Mouse (Mus musculus) hindbrain, postnatal 0 days (tissue): ENCODE data around the gene Eipr1. TPM values are rescaled to one million over a fixed set of nuclear protein-coding genes. Genes with fewer than 3 reads are reported as not detected.

ENCODE experiments used
- ATAC-seq: fragments of 200-750 bp; cut with Nextera tagmentation; 2 replicates; pipeline ENCODE4 v1.8.0; 2017; ENCODE audit warnings: mild to moderate bottlenecking, moderate TSS enrichment, moderate library complexity
- DNase-seq: peaks from one replicate; pipeline ENCODE4 v3.0.0-alpha.2; 2015; ENCODE audit warnings: low spot score
- H3K27ac ChIP-seq: fragments of 300-500 bp; sonication (generic); 2 replicates; pipeline ENCODE4 v1.5.1; 2014; ENCODE audit warnings: mild to moderate bottlenecking
- H3K27me3 ChIP-seq: fragments of 300-500 bp; sonication (generic); 2 replicates; pipeline ENCODE4 v1.6.1; 2014; ENCODE audit warnings: low read length, mixed read lengths; ENCODE audit not compliant: insufficient read depth
- H3K36me3 ChIP-seq: fragments of 300-500 bp; sonication (generic); 2 replicates; pipeline ENCODE4 v1.6.1; 2014; ENCODE audit warnings: low read length, mixed read lengths; ENCODE audit not compliant: insufficient read depth
- H3K4me1 ChIP-seq: fragments of 300-500 bp; sonication (generic); 2 replicates; pipeline ENCODE4 v1.6.1; 2014; ENCODE audit warnings: antibody characterized with exemption, low read length, mixed read lengths; ENCODE audit not compliant: insufficient read depth
- H3K4me2 ChIP-seq: fragments of 300-500 bp; sonication (generic); 2 replicates; pipeline ENCODE4 v1.6.1; 2014; ENCODE audit warnings: low read depth, mild to moderate bottlenecking, low read length, moderate library complexity, mixed read lengths
- H3K4me3 ChIP-seq: fragments of 300-500 bp; sonication (generic); 2 replicates; pipeline ENCODE4 v1.5.1; 2014; ENCODE audit warnings: low read length
- H3K9ac ChIP-seq: fragments of 300-500 bp; sonication (generic); replicated peaks from 2 replicates; pipeline ENCODE4 v1.6.1; 2014; ENCODE audit warnings: mild to moderate bottlenecking, low read length, moderate library complexity, mixed read lengths
- H3K9me3 ChIP-seq: fragments of 300-500 bp; sonication (generic); 2 replicates; pipeline ENCODE4 v1.6.1; 2016; ENCODE audit warnings: low read length, mixed read lengths
- CTCF ChIP-seq: IDR thresholded peaks from 2 replicates; pipeline ENCODE4 v1.5.1; 2016; ENCODE audit warnings: antibody characterized with exemption, control low read depth, low read depth
- WGBS: fragments of 180-500 bp; shearing (Covaris S2); extraction: QIAGEN DNeasy Blood & Tissue Kit; methylation state at CpG from one replicate; pipeline ENCODE4 v1.1.7; 2014; 5-methylcytosine and 5-hydroxymethylcytosine counted together
- polyA plus RNA-seq: library from polyadenylated mRNA; unstranded; fragments of >200 nt; fragmentation: Nextera tagmentation; extraction: Ambion mirVana; gene quantifications from 2 replicates; pipeline ENCODE4 v1.2.1, GENCODE M21; 2015
- total RNA-seq: library from RNA; depleted of rRNA; stranded (reverse); fragments of >200 nt; gene quantifications from 2 replicates; pipeline ENCODE4 v1.2.3, GENCODE M21; 2014

The Eipr1 gene
- total and polyA plus RNA-seq, 2 experiments from 2014 or later, result 58.4 to 78.0 TPM

DNA sequence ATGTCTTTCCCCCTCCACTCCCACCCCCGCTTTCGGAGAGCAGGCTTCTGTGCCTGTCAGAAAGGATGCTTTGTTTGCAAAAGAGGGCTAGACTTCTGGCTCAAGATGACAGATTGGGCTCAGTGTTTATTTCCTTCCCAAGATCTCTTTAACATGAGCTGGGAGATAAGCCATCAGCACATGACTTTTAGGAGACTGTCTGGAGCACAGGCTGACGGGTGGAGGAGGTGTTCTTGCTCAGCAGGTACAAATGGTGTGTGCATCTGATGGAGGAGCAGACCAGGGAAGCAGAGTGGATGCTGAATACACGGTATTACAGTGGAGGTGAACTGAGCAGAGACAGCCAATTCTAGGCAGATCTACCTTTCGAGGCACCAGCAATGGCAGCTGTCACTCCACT lies 139.9 kb downstream of the Eipr1 start:
- 0 out of 2 replicates have a peak, but pooled peaks cover 5% of the 10 kb centered on the region for H3K4me1 ChIP-seq
- no peak overlapping the region for H3K27ac ChIP-seq
- no peak overlapping the region for H3K9ac ChIP-seq
- H3K36me3 ChIP-seq, result no peaks in the 10 kb centered on the region
- ATAC-seq (no peak), DNase-seq (no peak)
- TF ChIP-seq CTCF, result no peak
- H3K27me3 ChIP-seq, result no peaks in the 10 kb centered on the region
- WGBS, result 43% methylated on average over 5 of the region's 5 CpGs
- no peak overlapping the region for H3K4me3 ChIP-seq
- H3K9me3 ChIP-seq, result no peaks in the 10 kb centered on the region
- no peak overlapping the region for H3K4me2 ChIP-seq

DNA sequence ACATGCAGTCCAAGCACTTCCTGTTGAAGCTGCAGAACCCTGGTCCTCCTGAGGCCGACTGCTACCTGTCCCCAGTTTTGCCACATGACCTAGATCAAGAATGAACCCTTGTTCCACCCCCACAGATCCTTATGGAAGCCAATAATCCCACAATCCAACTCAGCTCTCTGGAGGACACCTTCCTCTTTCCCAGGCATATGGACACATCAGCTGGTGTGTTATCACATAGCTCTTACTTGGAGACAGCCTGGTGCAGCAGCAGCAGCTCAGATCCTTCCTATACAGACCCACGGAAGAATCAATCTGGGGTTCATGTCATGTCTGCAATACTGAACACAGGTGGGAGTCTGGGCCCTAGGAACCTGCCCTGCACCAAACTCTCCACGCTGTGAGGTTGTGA lies 145.0 kb downstream of the Eipr1 start:
- no peak overlapping the region for H3K9ac ChIP-seq
- no peak for DNase-seq
- H3K9me3 ChIP-seq, result no peaks in the 10 kb centered on the region
- ATAC-seq, result no peak
- no peak overlapping the region for H3K27ac ChIP-seq
- H3K4me2 ChIP-seq, result no peak overlapping the region
- no peaks in the 10 kb centered on the region for H3K27me3 ChIP-seq
- H3K4me3 ChIP-seq, result no peak overlapping the region
- no peak for TF ChIP-seq CTCF
- no peaks in the 10 kb centered on the region for H3K36me3 ChIP-seq
- 81% methylated on average over 3 of the region's 3 CpGs for whole genome bisulfite sequencing
- 0 out of 2 replicates have a peak, but pooled peaks cover 2% of the 10 kb centered on the region for H3K4me1 ChIP-seq

DNA sequence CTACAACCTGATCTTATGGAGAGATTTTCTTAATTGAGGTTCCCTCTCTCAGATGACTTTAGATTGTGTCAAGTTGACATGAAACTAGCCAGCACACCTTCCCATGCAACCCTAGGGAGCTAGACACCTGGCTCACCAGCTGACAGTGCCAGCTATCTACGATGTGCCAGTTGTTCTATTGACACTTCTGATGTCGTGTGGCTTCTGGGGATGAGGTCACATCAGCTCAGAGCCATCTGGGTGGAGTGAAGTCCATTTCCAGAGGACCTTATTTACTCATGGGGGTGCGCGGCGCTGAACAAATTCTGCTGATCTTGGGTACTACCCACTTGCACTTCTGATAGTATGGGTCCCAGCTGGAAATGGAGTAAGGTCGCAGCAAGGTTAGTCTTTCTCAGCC lies 146.7 kb downstream of the Eipr1 start:
- H3K4me3 ChIP-seq, result no peak overlapping the region
- H3K36me3 ChIP-seq, result no peaks in the 10 kb centered on the region
- no peak for TF ChIP-seq CTCF
- DNase-seq (no peak), ATAC-seq (no peak)
- H3K27me3 ChIP-seq, result no peaks in the 10 kb centered on the region
- 91% methylated on average over 6 of the region's 6 CpGs for WGBS
- H3K4me2 ChIP-seq, result no peak overlapping the region
- no peak overlapping the region for H3K9ac ChIP-seq
- H3K27ac ChIP-seq, result no peak overlapping the region
- 0 out of 2 replicates have a peak, but pooled peaks cover 2% of the 10 kb centered on the region for H3K4me1 ChIP-seq
- no peaks in the 10 kb centered on the region for H3K9me3 ChIP-seq

DNA sequence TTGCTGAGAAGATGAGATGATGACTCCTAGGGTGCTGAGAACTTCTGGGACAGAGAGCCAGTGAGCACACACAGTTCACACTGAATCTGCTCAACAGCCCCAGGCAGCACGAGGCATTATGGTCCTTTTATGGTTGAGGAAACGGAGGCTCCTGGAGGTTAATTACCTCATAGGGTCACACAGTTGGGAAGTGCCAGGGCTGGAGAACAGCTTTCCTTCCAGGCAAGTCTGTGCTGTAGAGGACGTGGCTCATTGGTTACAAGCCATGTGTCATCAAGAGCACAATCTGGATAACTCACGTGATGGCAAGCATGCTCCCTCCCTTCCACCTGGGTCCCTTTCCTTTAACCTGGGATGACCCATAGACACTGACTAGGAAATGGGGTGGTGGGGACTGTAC lies 148.1 kb downstream of the Eipr1 start:
- Histone ChIP-seq H3K27ac (no peak overlapping the region), H3K9me3 (no peaks in the 10 kb centered on the region), H3K4me3 (no peak overlapping the region), H3K36me3 (no peaks in the 10 kb centered on the region), H3K4me2 (no peak overlapping the region), H3K9ac (no peak overlapping the region), H3K27me3 (no peaks in the 10 kb centered on the region), H3K4me1 (0 out of 2 replicates have a peak, but pooled peaks cover 2% of the 10 kb centered on the region)
- ATAC-seq (0 out of 2 replicates have a peak, but pooled peaks have one; percentile 30), DNase-seq (no peak)
- 50% methylated on average over 4 of the region's 4 CpGs for WGBS
- no peak for TF ChIP-seq CTCF

DNA sequence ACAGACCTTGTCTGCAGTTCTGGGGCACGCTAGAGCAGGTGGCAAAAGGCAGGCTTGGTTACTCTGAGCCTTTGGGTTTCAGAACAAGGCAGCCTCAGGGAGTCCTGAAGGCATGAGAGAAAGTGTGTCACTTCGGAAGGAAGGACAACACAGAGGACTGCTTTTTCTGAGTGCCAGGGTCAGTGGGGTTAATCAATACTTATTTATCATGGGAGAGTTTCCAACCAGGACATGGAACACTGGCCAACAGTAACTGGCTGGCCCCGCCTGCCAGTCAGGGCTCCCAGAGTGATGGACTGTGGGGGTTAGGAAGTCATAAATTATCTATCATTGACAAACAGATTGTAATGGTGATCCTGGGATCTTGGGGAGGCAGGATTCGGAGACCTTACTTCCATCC lies 148.7 kb downstream of the Eipr1 start:
- 83% methylated on average over 4 of the region's 4 CpGs for WGBS

DNA sequence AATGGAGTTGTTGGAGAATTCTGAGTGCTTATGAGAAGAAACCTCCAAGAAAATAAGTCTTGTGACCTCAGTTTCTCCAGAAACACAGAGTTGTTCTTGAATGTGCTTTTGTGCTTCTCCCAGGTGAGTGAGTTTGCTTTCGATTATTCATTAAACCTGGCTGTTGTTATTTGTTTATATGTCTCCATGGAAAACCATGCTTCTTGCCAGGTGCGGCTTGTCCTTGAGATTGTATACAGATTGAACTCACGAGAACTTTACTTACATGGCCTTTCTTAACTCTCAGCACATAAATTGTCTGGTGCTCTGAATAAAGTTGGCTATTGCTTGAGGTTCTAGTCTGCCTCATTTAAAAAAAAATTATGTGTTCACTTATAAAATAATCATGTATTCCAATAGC lies 150.5 kb downstream of the Eipr1 start:
- no peaks in the 10 kb centered on the region for H3K9me3 ChIP-seq
- H3K4me1 ChIP-seq, result 0 out of 2 replicates have a peak, but pooled peaks cover 6% of the 10 kb centered on the region
- TF ChIP-seq CTCF, result no peak
- no peak for DNase-seq
- 82% methylated on average over 3 of the region's 3 CpGs for WGBS
- ATAC-seq, result no peak
- no peak overlapping the region for H3K27ac ChIP-seq
- H3K9ac ChIP-seq, result no peak overlapping the region
- no peaks in the 10 kb centered on the region for H3K36me3 ChIP-seq
- no peaks in the 10 kb centered on the region for H3K27me3 ChIP-seq
- no peak overlapping the region for H3K4me3 ChIP-seq
- no peak overlapping the region for H3K4me2 ChIP-seq

More for the DNA sequence above, 148.7 kb downstream of the Eipr1 start:
- no peak for TF ChIP-seq CTCF
- 0 out of 2 replicates have a peak, but pooled peaks cover 2% of the 10 kb centered on the region for H3K4me1 ChIP-seq
- no peaks in the 10 kb centered on the region for H3K9me3 ChIP-seq
- ATAC-seq (no peak), DNase-seq (no peak)
- H3K4me2 ChIP-seq, result no peak overlapping the region
- no peak overlapping the region for H3K4me3 ChIP-seq
- H3K9ac ChIP-seq, result no peak overlapping the region
- H3K36me3 ChIP-seq, result no peaks in the 10 kb centered on the region
- H3K27ac ChIP-seq, result no peak overlapping the region
- H3K27me3 ChIP-seq, result no peaks in the 10 kb centered on the region

DNA sequence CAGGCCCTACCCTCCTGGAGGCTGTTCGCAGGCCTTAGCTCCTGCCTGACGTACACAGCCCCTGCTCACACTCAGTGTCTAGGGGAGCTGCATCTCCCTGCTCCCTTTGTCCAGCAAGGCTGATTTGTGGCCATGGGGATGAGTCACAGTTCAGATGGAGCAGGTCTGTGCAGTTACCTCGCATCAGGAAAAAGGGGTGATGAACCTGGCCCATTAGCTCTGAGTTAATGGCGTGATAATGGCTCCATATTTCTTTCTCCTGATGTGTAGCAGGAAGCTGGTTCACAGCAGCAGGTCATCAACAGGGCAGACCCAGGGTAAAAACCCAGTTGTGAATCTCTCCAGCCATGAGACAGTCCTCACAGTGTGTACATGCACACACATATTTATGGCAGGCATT lies 151.5 kb downstream of the Eipr1 start:
- Histone ChIP-seq H3K27ac (no peak overlapping the region), H3K4me3 (no peak overlapping the region), H3K4me2 (no peak overlapping the region), H3K4me1 (peaks cover 14% of the 10 kb centered on the region; the same call in 1 of the 2 replicates), H3K9me3 (no peaks in the 10 kb centered on the region), H3K9ac (no peak overlapping the region), H3K27me3 (no peaks in the 10 kb centered on the region), H3K36me3 (no peaks in the 10 kb centered on the region)
- ATAC-seq (no peak), DNase-seq (no peak)
- no peak for TF ChIP-seq CTCF
- WGBS, result 83% methylated on average over 4 of the region's 4 CpGs
